Mouse (Mus musculus): ENCODE data around the gene St7l.

- TF ChIP-seq POLR2A (IDR thresholded peaks at IDR 0.05; ENCODE audit: insufficient read length, low read depth), result no peak
- TF ChIP-seq MAX (IDR thresholded peaks at IDR 0.05; ENCODE audit: low read depth), result no peak
- no peak for TF ChIP-seq USF1 (IDR thresholded peaks at IDR 0.05; ENCODE audit: low read depth)
- no peak for TF ChIP-seq MYOD1 (IDR thresholded peaks at IDR 0.05; ENCODE audit: control insufficient read depth in 1 of 3, insufficient read length in 2 of 3, low read depth in 2 of 3)
- no peak for TF ChIP-seq E2F4 (IDR thresholded peaks at IDR 0.05; ENCODE audit: insufficient read depth)
- TF ChIP-seq REST (IDR thresholded peaks at IDR 0.05; ENCODE audit: insufficient read depth, insufficient read length), result no peak
- TF ChIP-seq CEBPB (IDR thresholded peaks at IDR 0.05; ENCODE audit: insufficient read depth, poor library complexity, severe bottlenecking), result no peak
- no peak for TF ChIP-seq POLR2AphosphoS2 (IDR thresholded peaks at IDR 0.05; ENCODE audit: insufficient read length, low read depth)
- no peak for TF ChIP-seq TCF12 (IDR thresholded peaks at IDR 0.05; ENCODE audit: insufficient read depth, poor library complexity, severe bottlenecking)
- TF ChIP-seq SRF (IDR thresholded peaks at IDR 0.05; ENCODE audit: control insufficient read depth, insufficient read length, low read depth), result no peak
- TF ChIP-seq MYOG (IDR thresholded peaks at IDR 0.05; ENCODE audit: control insufficient read depth in 1 of 3, insufficient read depth in 1 of 3, insufficient read length in 2 of 3, low read depth in 2 of 3), result no peak
Observed at GRCm38 (mm10) chr3:104937728-104938305, 74.0 kb downstream of the St7l start.

All from myocyte (in vitro differentiated cells).